Mouse (Mus musculus): ENCODE data around the gene Tmem204. TPM values are rescaled to one million over a fixed set of nuclear protein-coding genes. Genes with fewer than 3 reads are reported as not detected.

Gene Tmem204
- polyA plus RNA-seq, 1 experiment from 2014 or later: 25.8 TPM

GRCm38 (mm10) chr17:25114908-25115645 lies 31.7 kb upstream of the Tmem204 start:
- Histone ChIP-seq H3K4me3 (ENCODE audit: low read length) (peak overlapping the region; percentile 72), H3K27ac (ENCODE audit: low read length) (peak overlapping the region; percentile 87), H3K9ac (ENCODE audit: low read depth, low read length) (peak overlapping the region; percentile 82), H3K4me2 (ENCODE audit: low read depth, low read length) (peak overlapping the region; percentile 99), H3K36me3 (ENCODE audit: control insufficient read depth, insufficient read depth, low read length) (0 out of 2 replicates have a peak, but pooled peaks cover 4% of the 10 kb centered on the region), H3K4me1 (ENCODE audit: control insufficient read depth, insufficient read depth, low read length) (peaks cover 7% of the 10 kb centered on the region), H3K9me3 (ENCODE audit: control insufficient read depth, low read length) (no peaks in the 10 kb centered on the region), H3K27me3 (replicated peaks; ENCODE audit: control insufficient read depth, insufficient read depth, low read length) (no peaks in the 10 kb centered on the region)
- 8% methylated on average over 23 of the region's 23 CpGs for WGBS
- ATAC-seq: peak; percentile 82

DNA sequence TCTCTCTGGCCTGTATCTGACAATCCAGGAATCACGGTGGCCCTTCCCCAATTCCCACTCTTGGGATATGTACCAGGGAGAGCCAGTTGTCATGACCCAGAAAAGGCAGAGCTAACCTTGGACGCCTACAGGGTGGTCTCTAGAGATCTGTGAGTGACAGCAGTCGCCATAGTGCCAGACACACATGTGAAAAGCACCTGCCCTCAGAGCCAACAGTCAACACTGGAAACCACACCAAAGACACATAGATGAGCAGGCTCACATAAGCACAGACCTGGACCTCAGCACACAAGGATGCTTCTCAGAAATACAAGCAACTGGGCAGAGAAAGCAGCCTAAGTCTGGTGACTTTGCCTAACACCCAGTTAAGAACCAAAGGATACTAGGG lies 29.0 kb upstream of the Tmem204 start:
- 79% methylated on average over 3 of the region's 3 CpGs for WGBS

DNA sequence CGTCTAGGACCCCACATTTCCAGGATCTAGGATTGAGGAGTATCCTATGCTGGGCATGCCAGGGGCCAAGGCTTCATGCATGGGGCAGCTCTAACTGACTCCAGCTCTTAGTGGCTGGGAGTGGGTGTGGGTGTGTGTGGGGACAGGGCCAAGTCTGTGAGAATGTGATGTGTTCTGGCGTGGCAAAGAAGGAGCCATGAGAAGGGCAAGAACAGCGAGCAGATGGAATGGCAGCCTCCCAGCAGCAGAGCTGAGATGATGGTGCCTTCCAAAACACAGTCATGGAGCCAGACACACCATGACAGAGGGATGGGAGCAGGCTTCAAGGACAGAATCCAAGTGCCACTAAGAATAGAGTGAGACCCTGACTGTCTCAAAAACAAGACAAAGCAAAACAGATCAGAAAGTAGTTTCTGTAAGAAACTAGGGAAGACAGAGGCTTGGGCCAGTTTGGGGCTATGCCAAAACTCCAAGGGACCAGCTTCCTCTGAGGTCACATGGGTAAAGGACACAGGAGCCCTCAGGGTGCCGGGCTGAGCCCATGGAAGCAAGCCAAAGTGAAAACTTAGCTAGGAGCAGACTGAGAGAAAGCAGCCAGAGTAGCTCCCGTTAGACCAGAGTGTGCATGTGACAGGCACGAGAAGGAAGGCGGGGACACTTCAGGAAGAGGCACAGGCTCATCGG lies 28.5 kb upstream of the Tmem204 start:
- ATAC-seq: no peak
- Histone ChIP-seq H3K9ac (ENCODE audit: low read depth, low read length) (no peak overlapping the region), H3K4me3 (ENCODE audit: low read length) (no peak overlapping the region), H3K36me3 (ENCODE audit: control insufficient read depth, insufficient read depth, low read length) (peaks cover 6% of the 10 kb centered on the region; the same call in 1 of the 2 replicates), H3K9me3 (ENCODE audit: control insufficient read depth, low read length) (no peaks in the 10 kb centered on the region), H3K4me2 (ENCODE audit: low read depth, low read length) (no peak overlapping the region), H3K27ac (ENCODE audit: low read length) (no peak overlapping the region), H3K27me3 (replicated peaks; ENCODE audit: control insufficient read depth, insufficient read depth, low read length) (no peaks in the 10 kb centered on the region), H3K4me1 (ENCODE audit: control insufficient read depth, insufficient read depth, low read length) (peaks cover 7% of the 10 kb centered on the region)
- 87% methylated on average over 8 of the region's 8 CpGs for WGBS

More for the DNA sequence above, 29.0 kb upstream of the Tmem204 start:
- Histone ChIP-seq H3K27ac (ENCODE audit: low read length) (no peak overlapping the region), H3K4me3 (ENCODE audit: low read length) (no peak overlapping the region), H3K27me3 (replicated peaks; ENCODE audit: control insufficient read depth, insufficient read depth, low read length) (no peaks in the 10 kb centered on the region), H3K9ac (ENCODE audit: low read depth, low read length) (no peak overlapping the region), H3K36me3 (ENCODE audit: control insufficient read depth, insufficient read depth, low read length) (peaks cover 6% of the 10 kb centered on the region; the same call in 1 of the 2 replicates), H3K4me1 (ENCODE audit: control insufficient read depth, insufficient read depth, low read length) (peaks cover 7% of the 10 kb centered on the region), H3K9me3 (ENCODE audit: control insufficient read depth, low read length) (no peaks in the 10 kb centered on the region), H3K4me2 (ENCODE audit: low read depth, low read length) (no peak overlapping the region)
- no peak for ATAC-seq

GRCm38 (mm10) chr17:25111220-25111619 lies 27.8 kb upstream of the Tmem204 start:
- Histone ChIP-seq H3K27ac (ENCODE audit: low read length) (no peak overlapping the region), H3K4me1 (ENCODE audit: control insufficient read depth, insufficient read depth, low read length) (peaks cover 7% of the 10 kb centered on the region), H3K9me3 (ENCODE audit: control insufficient read depth, low read length) (no peaks in the 10 kb centered on the region), H3K36me3 (ENCODE audit: control insufficient read depth, insufficient read depth, low read length) (peaks cover 6% of the 10 kb centered on the region; the same call in 1 of the 2 replicates), H3K9ac (ENCODE audit: low read depth, low read length) (no peak overlapping the region), H3K4me3 (ENCODE audit: low read length) (no peak overlapping the region), H3K4me2 (ENCODE audit: low read depth, low read length) (no peak overlapping the region), H3K27me3 (replicated peaks; ENCODE audit: control insufficient read depth, insufficient read depth, low read length) (no peaks in the 10 kb centered on the region)
- ATAC-seq: no peak
- WGBS: 91% methylated on average over 5 of the region's 5 CpGs

DNA sequence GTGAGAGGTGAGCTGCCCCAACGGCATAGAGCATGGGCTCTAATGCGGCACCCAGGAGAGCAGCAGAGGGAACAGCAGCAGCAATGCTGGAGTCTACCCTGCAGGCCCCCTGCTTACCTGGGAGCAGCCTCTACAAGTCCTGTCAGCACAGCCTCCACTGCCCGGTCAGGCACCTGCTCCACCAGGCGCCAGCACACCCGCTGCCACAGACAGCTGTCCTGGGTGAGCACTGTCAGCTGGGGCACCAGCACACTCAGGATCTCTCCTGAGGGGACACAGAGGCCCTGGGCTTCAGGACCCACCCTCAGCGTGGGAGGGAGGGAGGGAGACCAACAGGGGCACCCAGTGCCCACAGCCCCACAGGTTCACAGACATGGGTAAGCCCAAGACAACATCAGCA lies 27.2 kb upstream of the Tmem204 start:
- Histone ChIP-seq H3K27ac (ENCODE audit: low read length) (no peak overlapping the region), H3K36me3 (ENCODE audit: control insufficient read depth, insufficient read depth, low read length) (peaks cover 11% of the 10 kb centered on the region), H3K27me3 (replicated peaks; ENCODE audit: control insufficient read depth, insufficient read depth, low read length) (no peaks in the 10 kb centered on the region), H3K9ac (ENCODE audit: low read depth, low read length) (no peak overlapping the region), H3K4me3 (ENCODE audit: low read length) (no peak overlapping the region), H3K9me3 (ENCODE audit: control insufficient read depth, low read length) (no peaks in the 10 kb centered on the region), H3K4me2 (ENCODE audit: low read depth, low read length) (no peak overlapping the region), H3K4me1 (ENCODE audit: control insufficient read depth, insufficient read depth, low read length) (peaks cover 7% of the 10 kb centered on the region)
- WGBS: 91% methylated on average over 6 of the region's 6 CpGs
- no peak for ATAC-seq

DNA sequence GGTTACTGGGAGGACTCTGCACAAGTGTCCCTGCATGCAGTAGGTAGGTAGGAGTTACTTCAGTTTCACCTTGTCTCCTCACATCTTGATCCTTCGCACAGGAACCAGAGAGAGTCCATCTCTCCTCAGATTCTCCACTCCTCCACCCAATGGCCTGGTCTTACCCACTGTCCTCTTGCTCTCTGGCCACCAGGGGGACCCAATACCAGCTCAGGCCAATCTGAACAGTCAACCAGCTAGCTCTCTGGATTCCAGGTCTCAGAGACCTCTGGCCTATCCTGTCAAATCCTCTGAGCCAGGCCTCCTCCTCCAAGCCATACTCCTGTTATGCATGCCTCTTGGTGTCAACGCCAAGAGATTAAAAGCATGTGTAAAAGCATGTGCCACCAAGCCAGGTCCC lies 26.2 kb upstream of the Tmem204 start:
- WGBS: 85% methylated on average over 2 of the region's 2 CpGs

GRCm38 (mm10) chr17:25107786-25108185 lies 24.4 kb upstream of the Tmem204 start:
- no peaks in the 10 kb centered on the region for H3K4me1 ChIP-seq (ENCODE audit: control insufficient read depth, insufficient read depth, low read length)
- H3K36me3 ChIP-seq (ENCODE audit: control insufficient read depth, insufficient read depth, low read length): peaks cover 11% of the 10 kb centered on the region
- no peaks in the 10 kb centered on the region for H3K27me3 ChIP-seq (replicated peaks; ENCODE audit: control insufficient read depth, insufficient read depth, low read length)
- H3K4me3 ChIP-seq (ENCODE audit: low read length): no peak overlapping the region
- no peaks in the 10 kb centered on the region for H3K9me3 ChIP-seq (ENCODE audit: control insufficient read depth, low read length)
- no peak for ATAC-seq
- no peak overlapping the region for H3K9ac ChIP-seq (ENCODE audit: low read depth, low read length)
- H3K4me2 ChIP-seq (ENCODE audit: low read depth, low read length): no peak overlapping the region
- WGBS: 89% methylated on average over 12 of the region's 16 CpGs
- H3K27ac ChIP-seq (ENCODE audit: low read length): no peak overlapping the region

More for the DNA sequence above, 26.2 kb upstream of the Tmem204 start:
- Histone ChIP-seq H3K9me3 (ENCODE audit: control insufficient read depth, low read length) (no peaks in the 10 kb centered on the region), H3K27me3 (replicated peaks; ENCODE audit: control insufficient read depth, insufficient read depth, low read length) (no peaks in the 10 kb centered on the region), H3K36me3 (ENCODE audit: control insufficient read depth, insufficient read depth, low read length) (peaks cover 11% of the 10 kb centered on the region), H3K9ac (ENCODE audit: low read depth, low read length) (no peak overlapping the region), H3K4me2 (ENCODE audit: low read depth, low read length) (no peak overlapping the region), H3K27ac (ENCODE audit: low read length) (no peak overlapping the region), H3K4me1 (ENCODE audit: control insufficient read depth, insufficient read depth, low read length) (peaks cover 1% of the 10 kb centered on the region), H3K4me3 (ENCODE audit: low read length) (no peak overlapping the region)
- peak; percentile 62 for ATAC-seq

DNA sequence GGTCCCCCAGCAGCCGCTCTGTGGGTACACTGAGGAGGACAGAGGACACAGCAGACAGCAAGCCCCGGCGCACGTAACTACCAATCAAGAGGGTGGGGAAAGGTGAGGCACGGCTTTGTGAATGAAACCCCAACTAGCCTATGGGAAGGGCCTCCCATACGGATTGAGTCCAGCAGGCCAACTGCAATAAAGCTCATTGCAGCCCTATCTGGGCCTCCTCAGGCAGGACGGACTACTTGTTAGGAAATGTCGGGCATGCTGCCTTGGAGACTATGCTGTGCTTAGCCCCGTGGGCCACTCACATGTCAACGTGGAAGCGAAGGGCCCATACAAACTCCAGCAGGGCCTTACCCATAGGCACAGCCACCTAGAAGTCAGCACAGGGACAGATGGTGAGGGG lies 17.9 kb upstream of the Tmem204 start:
- peak; percentile 50; the same call in 1 of the 2 replicates for ATAC-seq
- H3K4me2 ChIP-seq (ENCODE audit: low read depth, low read length): no peak overlapping the region

GRCm38 (mm10) chr17:25100052-25100451 lies 16.7 kb upstream of the Tmem204 start:
- Histone ChIP-seq H3K27ac (ENCODE audit: low read length) (no peak overlapping the region), H3K4me1 (ENCODE audit: control insufficient read depth, insufficient read depth, low read length) (no peaks in the 10 kb centered on the region), H3K36me3 (ENCODE audit: control insufficient read depth, insufficient read depth, low read length) (peaks cover 10% of the 10 kb centered on the region), H3K9ac (ENCODE audit: low read depth, low read length) (no peak overlapping the region), H3K4me2 (ENCODE audit: low read depth, low read length) (no peak overlapping the region), H3K4me3 (ENCODE audit: low read length) (no peak overlapping the region), H3K27me3 (replicated peaks; ENCODE audit: control insufficient read depth, insufficient read depth, low read length) (no peaks in the 10 kb centered on the region), H3K9me3 (ENCODE audit: control insufficient read depth, low read length) (no peaks in the 10 kb centered on the region)
- no peak for ATAC-seq
- WGBS: 90% methylated on average over 6 of the region's 6 CpGs

More for the DNA sequence above, 17.9 kb upstream of the Tmem204 start:
- 92% methylated on average over 11 of the region's 11 CpGs for WGBS
- Histone ChIP-seq H3K4me1 (ENCODE audit: control insufficient read depth, insufficient read depth, low read length) (no peaks in the 10 kb centered on the region), H3K9me3 (ENCODE audit: control insufficient read depth, low read length) (no peaks in the 10 kb centered on the region), H3K4me3 (ENCODE audit: low read length) (no peak overlapping the region), H3K27ac (ENCODE audit: low read length) (no peak overlapping the region), H3K36me3 (ENCODE audit: control insufficient read depth, insufficient read depth, low read length) (peaks cover 14% of the 10 kb centered on the region), H3K27me3 (replicated peaks; ENCODE audit: control insufficient read depth, insufficient read depth, low read length) (no peaks in the 10 kb centered on the region), H3K9ac (ENCODE audit: low read depth, low read length) (no peak overlapping the region)

Measured in intestine, embryonic 16.5 days (tissue).